Mouse (Mus musculus) urinary bladder, postnatal 36 days (tissue): ENCODE results near the gene Cntn1.

Experiments used
- DNase-seq, 2 experiments: peaks; one replicate each; pipeline ENCODE4 v3.0.0; 2022; ENCODE audit warnings: low spot score in 2 of 2, mixed read lengths in 1 of 2

Gene Cntn1

GRCm38 (mm10) chr15:92050996-92051352, at the start of gene Cntn1:
Gene Cntn1 (plus strand): TSS chr15:92051165.
- DNase-seq: peak; percentile 17 to 47

- DNase-seq: no peak
Observed at GRCm38 (mm10) chr15:92001431-92001830, 49.5 kb upstream of the Cntn1 start.

- DNase-seq: no peak
Observed at GRCm38 (mm10) chr15:92012165-92013083, 38.5 kb upstream of the Cntn1 start.

- DNase-seq: no peak
Observed at GRCm38 (mm10) chr15:92034111-92034510, 16.9 kb upstream of the Cntn1 start.

- DNase-seq: no peak
Observed at GRCm38 (mm10) chr15:92042538-92042937, 8.4 kb upstream of the Cntn1 start.

GRCm38 (mm10) chr15:92046042-92046441, 4.9 kb upstream of the Cntn1 start:
- no peak for DNase-seq

- DNase-seq: no peak
Observed at GRCm38 (mm10) chr15:92048031-92048430, 2.9 kb upstream of the Cntn1 start.

GRCm38 (mm10) chr15:92048531-92048930, 2.4 kb upstream of the Cntn1 start:
- DNase-seq: no peak

GRCm38 (mm10) chr15:92051353-92052132, 578 bp downstream of the Cntn1 start:
- DNase-seq: no peak

GRCm38 (mm10) chr15:92052133-92052463, 1.1 kb downstream of the Cntn1 start:
- no peak for DNase-seq

GRCm38 (mm10) chr15:92057553-92057952, 6.6 kb downstream of the Cntn1 start:
- no peak for DNase-seq

- no peak for DNase-seq
Observed at GRCm38 (mm10) chr15:92060986-92061385, 10.0 kb downstream of the Cntn1 start.

GRCm38 (mm10) chr15:92079416-92079815, 28.5 kb downstream of the Cntn1 start:
- no peak for DNase-seq

- no peak for DNase-seq
Observed at GRCm38 (mm10) chr15:92085876-92086275, 34.9 kb downstream of the Cntn1 start.

- DNase-seq: no peak
Observed at GRCm38 (mm10) chr15:92087691-92088286, 36.8 kb downstream of the Cntn1 start.

- DNase-seq: no peak
Observed at GRCm38 (mm10) chr15:92090787-92091186, 39.8 kb downstream of the Cntn1 start.

- DNase-seq: no peak
Observed at GRCm38 (mm10) chr15:92092041-92092440, 41.1 kb downstream of the Cntn1 start.

- DNase-seq: no peak
Observed at GRCm38 (mm10) chr15:92099410-92100174, 48.6 kb downstream of the Cntn1 start.

- no peak for DNase-seq
Observed at GRCm38 (mm10) chr15:92101956-92102355, 51.0 kb downstream of the Cntn1 start.

- peak in 1 of 2 experiments; percentile 13 for DNase-seq
Observed at GRCm38 (mm10) chr15:92112455-92112854, 61.5 kb downstream of the Cntn1 start.

- no peak for DNase-seq
Observed at GRCm38 (mm10) chr15:92132936-92133335, 82.0 kb downstream of the Cntn1 start.

GRCm38 (mm10) chr15:92134254-92134653, 83.3 kb downstream of the Cntn1 start:
- DNase-seq: no peak
